Mouse (Mus musculus) frontal cortex, postnatal 36 days (tissue): ENCODE measurements at regions not wholly inside any gene's neighbourhood (a gene's known extent, or its start where the extent isn't known, plus 50 kb on each side); places are given as distances from the start of the nearest gene placed in this dataset.

ENCODE experiments used
- DNase-seq, 2 experiments: peaks; one replicate each; pipeline ENCODE4 v3.0.0; 2022; ENCODE audit warnings: low spot score in 2 of 2

GRCm38 (mm10) chr1:159398643-159399042 lies 124.9 kb upstream of the Tnr start:
- peak in 1 of 2 experiments; percentile 36 for DNase-seq

DNA sequence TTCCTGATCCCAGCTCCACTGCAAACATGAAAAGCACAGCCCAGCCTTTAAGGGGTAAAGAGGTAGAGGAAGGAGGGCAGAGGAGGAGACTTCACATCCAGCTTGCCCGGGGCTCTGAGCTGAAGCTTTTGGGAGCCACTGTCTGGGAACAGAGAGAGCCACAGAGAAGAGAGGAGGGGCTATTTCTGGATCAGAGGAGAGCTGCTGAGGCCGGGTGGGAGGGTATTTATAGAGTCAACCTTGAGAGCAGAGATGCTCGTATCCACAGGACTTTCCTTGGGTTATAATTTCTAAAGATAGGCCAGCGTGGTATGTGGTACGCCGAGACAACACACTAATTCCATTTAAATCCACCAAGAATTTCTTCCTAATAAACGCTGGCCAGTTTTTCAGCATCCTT lies 117.3 kb upstream of the Tnr start:
- DNase-seq: no peak

GRCm38 (mm10) chr1:159406781-159407180 lies 116.8 kb upstream of the Tnr start:
- DNase-seq: no peak

- peak; percentile 40 to 44 for DNase-seq
These were observed 110.2 kb upstream of the Tnr start for GRCm38 (mm10) chr1:159413374-159413773.

- DNase-seq: no peak
These were observed 107.9 kb upstream of the Tnr start for GRCm38 (mm10) chr1:159415656-159416055.

DNA sequence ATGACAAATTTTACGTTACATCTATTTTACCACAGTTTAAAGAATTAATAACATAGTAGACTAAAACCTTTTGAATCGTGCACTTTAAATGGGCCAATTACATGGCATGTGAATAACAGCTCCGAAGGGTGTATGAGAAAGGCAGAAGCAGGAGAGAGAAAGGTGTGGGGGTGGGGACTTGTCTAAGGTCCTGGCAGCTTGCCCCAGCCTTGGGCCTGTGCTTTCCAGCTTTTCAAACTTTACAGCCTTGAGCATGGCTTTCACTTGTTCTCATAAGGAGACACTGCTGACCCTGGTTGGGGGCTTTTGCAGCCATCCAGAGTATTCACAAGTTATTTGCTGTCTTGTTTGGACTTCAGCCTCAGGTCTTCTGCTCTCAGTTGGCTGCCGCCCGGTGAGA lies 106.4 kb upstream of the Tnr start:
- no peak for DNase-seq

DNA sequence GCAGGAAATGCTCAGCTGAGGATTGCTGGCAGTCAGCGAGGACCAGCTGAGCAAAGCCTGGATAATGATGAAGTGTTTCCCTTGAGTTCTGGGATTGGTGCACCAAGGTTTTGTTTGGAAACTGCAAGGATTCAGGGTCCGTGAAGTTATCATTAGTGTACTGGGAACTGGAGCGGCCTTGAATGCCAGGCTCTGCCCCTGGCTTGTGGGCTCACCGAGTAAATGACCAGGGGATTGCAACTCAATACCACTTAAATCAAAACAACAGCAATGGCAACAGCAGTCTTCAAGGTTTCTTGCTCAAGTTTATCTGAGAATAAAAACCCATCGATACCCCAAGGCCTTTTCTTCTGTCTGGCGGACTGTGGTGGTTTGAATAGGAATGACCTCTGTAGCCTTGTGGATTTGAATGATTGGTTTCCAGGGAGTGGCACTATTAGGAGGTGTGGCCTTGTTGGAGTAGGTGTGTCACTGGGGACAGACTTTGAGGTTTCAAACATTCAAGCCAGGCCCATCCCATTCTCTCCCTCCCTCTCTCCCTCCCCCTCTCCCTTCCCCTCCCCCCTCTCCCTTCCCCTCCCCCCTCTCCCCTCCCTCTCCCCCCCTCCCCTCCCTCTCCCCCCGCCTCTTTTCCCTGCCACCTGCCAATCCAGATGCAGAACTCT lies 104.1 kb upstream of the Tnr start:
- DNase-seq: no peak

GRCm38 (mm10) chr1:159420189-159420588 lies 103.4 kb upstream of the Tnr start:
- DNase-seq: no peak

DNA sequence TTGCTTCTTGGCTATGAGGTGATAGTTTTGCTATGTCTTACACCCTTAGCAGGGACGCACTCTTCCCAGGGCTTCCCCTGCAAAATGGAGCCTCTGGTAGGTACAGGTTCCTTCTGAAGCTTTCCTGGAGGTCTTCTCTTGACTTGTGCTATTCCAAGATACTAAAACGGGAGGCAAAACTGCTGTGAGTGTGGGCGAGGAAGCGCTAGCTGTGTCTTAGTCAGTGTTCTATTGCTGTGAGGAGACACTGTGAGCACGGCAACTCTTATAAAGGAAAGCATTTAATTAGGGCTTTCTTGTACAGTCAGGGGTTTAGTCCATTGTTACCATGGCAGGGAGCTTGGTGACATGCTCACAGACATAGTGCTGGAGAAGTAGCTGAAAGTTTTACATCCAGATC lies 99.9 kb upstream of the Tnr start:
- peak; percentile 34 to 61 for DNase-seq

GRCm38 (mm10) chr1:159429926-159430325 lies 93.6 kb upstream of the Tnr start:
- no peak for DNase-seq

- DNase-seq: no peak
These were observed 90.0 kb upstream of the Tnr start for GRCm38 (mm10) chr1:159433521-159433920.

- no peak for DNase-seq
These were observed 82.8 kb upstream of the Tnr start for GRCm38 (mm10) chr1:159440770-159441169.

DNA sequence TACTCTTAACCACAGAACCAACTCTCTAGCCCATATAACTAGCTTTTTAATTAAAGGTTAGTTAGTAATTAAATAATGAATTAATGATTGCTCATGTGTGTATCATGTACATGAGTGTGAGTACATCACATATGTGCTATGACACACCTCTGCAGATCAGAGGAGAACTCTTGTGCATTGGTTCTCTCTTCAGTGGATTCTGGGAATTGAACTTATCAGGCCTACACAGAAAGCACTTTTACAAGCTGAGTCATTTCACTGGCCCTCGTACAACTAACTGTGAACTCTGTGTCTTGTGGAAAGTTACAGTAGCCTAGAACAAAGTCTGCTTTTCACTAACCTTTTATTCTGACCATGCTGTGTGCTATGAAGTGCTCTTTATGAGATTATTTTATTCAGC lies 79.5 kb upstream of the Tnr start:
- DNase-seq: no peak

- DNase-seq: no peak
These were observed 78.1 kb upstream of the Tnr start for GRCm38 (mm10) chr1:159445465-159445864.

GRCm38 (mm10) chr1:159451462-159451861 lies 72.1 kb upstream of the Tnr start:
- no peak for DNase-seq

- no peak for DNase-seq
These were observed 62.7 kb upstream of the Tnr start for GRCm38 (mm10) chr1:159460876-159461275.

GRCm38 (mm10) chr1:159470941-159471340 lies 52.6 kb upstream of the Tnr start:
- no peak for DNase-seq
